Mouse (Mus musculus) c-Kit-negative CD71-positive TER-119-positive erythroid progenitor cells, embryonic 14.5 days (primary cell): ENCODE results near the gene Kcnd3.

Experiments
- DNase-seq: peaks from one replicate; pipeline ENCODE4 v3.0.0-alpha.2; 2013; ENCODE audit warnings: low read depth, low spot score

Gene Kcnd3

DNA sequence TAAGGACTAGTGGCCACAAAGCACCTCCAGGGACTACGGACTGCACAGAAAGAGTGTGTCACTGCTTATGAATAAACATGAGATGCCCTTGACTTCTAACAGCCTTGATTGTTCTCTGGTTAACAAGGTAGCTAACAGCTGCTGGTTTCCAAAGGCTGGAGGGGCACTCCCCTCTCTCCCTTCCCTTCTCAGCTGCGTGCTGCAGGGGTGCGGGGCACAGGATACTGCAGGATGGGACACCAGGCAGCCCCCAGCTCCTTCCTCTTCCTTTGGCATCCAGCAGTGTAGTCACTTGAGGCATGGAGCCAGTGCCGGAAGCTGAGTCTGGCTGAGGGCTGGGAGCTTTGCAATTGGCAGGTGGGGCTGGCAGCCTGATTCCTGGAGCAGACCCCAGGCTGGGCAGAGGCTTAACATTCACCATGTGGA is 133.6 kb downstream of the Kcnd3 start:
- no peak for DNase-seq

GRCm38 (mm10) chr3:105590056-105590672 is 138.0 kb downstream of the Kcnd3 start:
- DNase-seq, result no peak

GRCm38 (mm10) chr3:105591766-105592165 is 139.6 kb downstream of the Kcnd3 start:
- DNase-seq, result no peak

- no peak for DNase-seq
Measured at GRCm38 (mm10) chr3:105592246-105592645, 140.1 kb downstream of the Kcnd3 start.

GRCm38 (mm10) chr3:105600483-105600882 is 148.4 kb downstream of the Kcnd3 start:
- DNase-seq, result no peak

DNA sequence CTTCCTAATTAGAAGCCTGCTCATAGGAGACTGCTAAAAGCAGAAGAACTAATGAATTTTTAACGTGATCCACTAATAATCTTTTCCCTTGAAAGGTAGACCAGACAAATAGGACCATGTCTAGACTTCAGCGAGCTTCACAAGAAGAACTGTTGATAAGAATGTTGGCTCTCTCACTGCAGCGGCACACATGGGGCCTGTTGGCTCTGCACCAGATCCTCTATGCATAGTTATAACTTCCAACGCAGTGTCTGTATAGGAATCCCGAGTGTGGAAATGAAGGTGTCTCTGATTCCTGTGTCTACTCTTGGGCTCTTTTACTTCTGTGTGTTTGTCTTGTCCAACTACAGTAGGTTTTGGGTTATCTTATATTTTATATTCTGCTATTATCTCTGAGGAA is 150.8 kb downstream of the Kcnd3 start:
- no peak for DNase-seq

DNA sequence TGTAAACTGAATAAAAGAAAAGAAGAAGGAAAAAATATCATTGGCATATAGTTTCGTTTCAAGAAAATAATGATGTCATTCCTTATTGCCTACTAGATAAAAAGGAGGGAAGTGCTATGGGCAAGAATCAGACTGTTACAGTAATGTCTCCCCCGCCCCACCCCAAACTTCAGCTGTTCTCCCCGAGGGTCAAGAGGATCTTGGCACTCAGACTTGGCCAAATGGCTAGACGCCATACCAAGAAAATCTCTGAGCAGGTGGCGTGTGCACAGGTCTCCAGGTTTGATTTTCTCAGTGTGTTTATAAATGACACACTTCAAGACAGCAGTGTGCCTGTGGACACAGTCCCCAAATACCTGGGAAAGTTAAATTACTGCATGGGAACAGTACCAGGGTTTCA is 153.6 kb downstream of the Kcnd3 start:
- no peak for DNase-seq

DNA sequence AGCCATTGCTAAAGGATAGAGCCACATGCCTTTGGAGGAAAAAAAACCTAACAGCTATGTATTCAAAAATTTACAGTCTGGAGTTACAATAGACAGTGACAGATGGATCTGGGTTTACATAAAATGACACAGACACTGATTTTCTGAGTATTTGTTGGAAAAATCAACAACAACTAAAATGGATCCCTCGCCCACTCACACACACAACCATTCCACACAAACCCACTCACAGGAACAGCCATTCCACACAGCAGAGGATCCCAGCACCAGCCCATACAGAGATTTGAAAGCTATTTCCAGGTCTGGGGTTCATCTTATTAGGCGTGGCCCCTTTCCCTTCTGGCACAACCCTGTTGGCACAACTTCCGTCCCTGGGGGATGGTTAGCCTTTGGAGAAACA is 156.7 kb downstream of the Kcnd3 start:
- DNase-seq, result no peak

GRCm38 (mm10) chr3:105611531-105612422 is 159.6 kb downstream of the Kcnd3 start:
- no peak for DNase-seq

- no peak for DNase-seq
Measured at GRCm38 (mm10) chr3:105612423-105612814, 160.3 kb downstream of the Kcnd3 start.

GRCm38 (mm10) chr3:105616861-105617743 is 165.0 kb downstream of the Kcnd3 start:
- DNase-seq, result no peak

DNA sequence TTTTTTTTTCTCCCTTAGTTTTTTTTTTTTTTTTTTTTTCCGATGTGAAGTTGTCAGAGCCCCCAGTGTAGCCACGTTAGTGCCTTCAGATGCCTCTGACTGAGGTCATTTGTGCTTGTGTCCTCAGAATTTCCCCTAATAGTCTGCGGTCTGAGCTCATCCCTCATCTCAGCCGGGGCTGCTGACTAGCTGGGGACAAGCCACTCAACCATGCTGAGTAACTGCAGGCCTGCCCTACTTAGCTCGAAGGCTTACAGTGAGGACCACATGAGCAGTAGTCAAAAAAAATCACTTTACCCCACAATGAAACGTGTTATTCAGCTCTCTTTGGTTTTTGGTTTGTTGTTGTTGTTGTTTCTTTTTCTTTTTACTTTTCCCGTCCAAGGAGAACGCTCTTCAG is 169.0 kb downstream of the Kcnd3 start:
- no peak for DNase-seq

DNA sequence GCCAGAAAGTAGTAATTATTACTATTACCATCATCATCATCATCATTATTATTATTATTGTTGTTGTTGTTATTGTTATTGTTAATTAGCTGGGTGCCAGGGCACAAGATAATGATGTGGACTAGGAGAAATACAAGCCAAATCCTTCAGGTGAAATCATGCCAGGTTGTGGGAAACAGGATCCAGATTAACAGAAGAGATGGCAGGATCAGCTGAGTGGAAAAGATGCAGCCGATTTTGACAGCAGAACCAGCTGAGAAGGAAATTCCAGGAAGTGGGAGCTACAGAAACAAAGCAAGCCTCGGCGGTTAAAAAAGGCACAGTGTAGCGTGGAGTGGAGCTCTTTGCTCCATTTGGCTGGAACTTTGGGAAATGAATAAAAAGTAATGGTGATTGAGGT is 171.0 kb downstream of the Kcnd3 start:
- no peak for DNase-seq

DNA sequence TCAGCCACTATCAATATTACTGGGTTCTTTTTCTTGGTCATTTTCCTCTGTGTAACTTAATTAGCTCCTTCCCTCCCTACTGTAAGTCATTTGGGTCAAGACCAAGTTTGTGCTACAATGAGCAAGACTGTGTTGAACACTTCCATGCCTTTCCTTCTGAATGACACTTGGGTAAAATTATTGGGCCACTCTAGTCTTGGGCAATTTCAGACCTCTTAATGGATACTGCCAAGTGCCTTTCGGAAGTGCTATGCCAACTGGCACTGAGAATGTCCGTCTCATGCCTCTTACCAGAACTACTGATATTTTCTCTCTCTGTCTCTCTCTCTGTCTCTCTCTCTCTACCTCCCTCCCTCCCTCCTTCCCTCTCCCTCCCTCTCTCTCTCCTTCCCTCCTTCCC is 173.8 kb downstream of the Kcnd3 start:
- DNase-seq, result no peak

GRCm38 (mm10) chr3:105627258-105627657 is 175.1 kb downstream of the Kcnd3 start:
- DNase-seq, result no peak

GRCm38 (mm10) chr3:105632296-105632695 is 180.2 kb downstream of the Kcnd3 start:
- DNase-seq, result no peak

- DNase-seq, result no peak
Measured at GRCm38 (mm10) chr3:105633021-105633420, 180.9 kb downstream of the Kcnd3 start.

DNA sequence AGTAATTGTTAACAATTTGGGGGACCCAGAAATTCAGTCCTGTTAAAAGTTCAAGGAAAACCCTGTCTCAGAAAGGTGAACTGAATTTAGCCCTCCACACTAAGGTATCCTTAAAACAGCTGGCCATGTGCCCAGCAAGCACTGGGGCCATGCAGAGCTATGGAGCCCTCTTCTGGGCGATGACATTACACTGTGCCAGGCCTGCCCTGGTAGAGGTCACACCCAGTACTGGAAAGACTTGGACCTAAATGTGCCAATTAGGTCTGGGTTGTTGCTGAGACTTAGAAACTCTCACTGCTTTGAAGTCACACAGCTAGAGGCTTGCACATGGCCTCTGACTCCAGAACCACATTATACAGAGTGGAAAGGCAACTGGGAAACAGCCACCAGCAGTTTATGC is 190.1 kb downstream of the Kcnd3 start:
- no peak for DNase-seq

DNA sequence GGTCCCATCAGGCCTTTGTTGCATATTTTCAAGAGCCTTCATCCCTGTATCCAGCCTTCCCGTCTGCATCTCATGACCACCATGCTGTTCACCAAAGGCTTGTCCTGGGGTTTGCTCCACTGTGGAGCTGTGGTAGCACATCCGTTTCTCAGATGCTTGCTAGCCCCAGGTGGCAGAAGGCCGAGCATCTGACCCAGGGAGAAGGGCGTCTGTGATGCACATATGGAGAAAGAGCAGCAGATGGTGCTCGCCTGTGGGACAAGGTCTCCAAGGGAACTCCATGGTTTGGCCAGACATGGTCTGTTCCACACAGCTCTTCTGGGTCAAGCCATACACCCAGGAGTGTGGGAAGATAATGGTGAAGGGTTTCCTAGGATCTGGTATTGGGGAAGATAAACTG is 191.4 kb downstream of the Kcnd3 start:
- DNase-seq, result no peak

DNA sequence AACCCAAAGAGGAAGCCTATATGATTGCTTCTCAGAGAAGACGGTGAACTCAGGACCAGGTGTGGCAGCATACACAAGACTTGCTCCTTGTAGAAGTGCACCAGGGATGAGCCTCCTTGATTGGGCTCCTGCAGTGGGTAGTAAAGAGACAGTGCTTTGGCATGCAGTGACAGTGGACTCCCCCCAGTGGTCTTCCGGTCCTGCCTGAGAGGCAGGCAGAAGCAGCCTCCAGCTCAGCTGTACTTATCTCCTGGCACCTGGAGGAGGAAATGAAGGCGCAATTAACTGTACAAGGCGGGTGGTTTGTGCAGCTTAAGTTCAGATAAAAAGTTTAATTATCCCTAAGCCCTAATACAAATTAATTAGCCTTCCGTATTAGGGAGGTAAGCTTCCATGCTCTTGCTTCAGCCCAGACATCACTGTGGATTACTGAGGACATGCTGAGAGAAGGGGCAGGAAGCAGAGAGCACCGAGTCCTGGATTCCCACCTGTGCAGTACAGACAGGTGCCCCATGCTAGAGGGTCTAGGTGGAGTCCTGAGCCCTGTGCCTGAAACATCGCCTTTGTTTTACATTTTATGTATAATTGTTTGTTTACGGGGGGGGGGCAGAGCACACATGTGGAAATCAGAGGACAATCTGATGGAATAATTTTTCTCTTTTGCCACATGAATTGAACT is 196.9 kb downstream of the Kcnd3 start:
- DNase-seq, result no peak

- DNase-seq, result no peak
Measured at GRCm38 (mm10) chr3:105653544-105654380, 201.6 kb downstream of the Kcnd3 start.
